15 mouse cellular contexts compared by ENCODE assay signal in the genomic region with DNA sequence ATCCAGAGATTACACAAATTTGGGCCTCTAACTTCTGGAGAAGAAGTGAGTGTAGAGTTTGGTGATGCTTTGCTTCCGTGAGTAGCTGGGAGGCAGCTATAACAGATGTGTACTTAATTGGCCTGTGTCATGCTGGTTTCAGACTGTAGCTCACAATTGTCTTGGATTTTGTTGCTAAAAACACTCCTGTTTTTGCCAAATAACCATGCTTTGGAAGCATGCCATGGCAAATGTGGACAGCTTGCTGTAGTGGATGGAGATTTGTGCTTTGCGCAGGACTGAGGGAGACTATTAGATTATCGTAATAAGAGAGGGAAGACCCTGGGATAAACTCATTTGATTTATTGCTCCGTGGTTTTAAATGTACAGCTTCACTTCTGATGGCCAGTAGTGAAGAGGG. TPM values are rescaled to one million over a fixed set of nuclear protein-coding genes. Genes with fewer than 3 reads are reported as not detected.
DNase-seq lines count a peak whose midpoint lies in the region; ATAC-seq and TF ChIP-seq lines count a peak whose summit lies in the region.
"Had no signal": no experiment of that assay in that cellular context is flagged by ENCODE, and none has a peak within 500 bp of the region (broad histone marks: within the 10 kb centered on the region; RNA-seq: fewer than 3 reads in every experiment).

No protein-coding gene starts in this region.

- no peaks in the 10 kb centered on the region for H3K27me3 ChIP-seq in forebrain, embryonic 13.5 days
- H3K27me3 ChIP-seq in forebrain, embryonic 10.5 days (ENCODE audit: poor library complexity, severe bottlenecking): no peaks in the 10 kb centered on the region
- H3K27me3 ChIP-seq in heart, embryonic 12.5 days (replicated peaks): no peaks in the 10 kb centered on the region
- no peaks in the 10 kb centered on the region for H3K27me3 ChIP-seq in stomach, postnatal 0 days (ENCODE audit: control insufficient read depth, insufficient read depth, low read length)
- H3K27me3 ChIP-seq: embryonic facial prominence, embryonic 13.5 days; midbrain, embryonic 12.5 days had no signal

- WGBS in forebrain, embryonic 13.5 days: 84% methylated on average over 4 of the region's 4 CpGs
- WGBS in forebrain, embryonic 10.5 days: 88% methylated on average over 4 of the region's 4 CpGs
- WGBS in heart, embryonic 12.5 days: 90% methylated on average over 4 of the region's 4 CpGs
- 66% methylated on average over 4 of the region's 4 CpGs for WGBS in stomach, postnatal 0 days

- H3K36me3 ChIP-seq in forebrain, embryonic 13.5 days (ENCODE audit: poor library complexity, severe bottlenecking): no peaks in the 10 kb centered on the region
- no peaks in the 10 kb centered on the region for H3K36me3 ChIP-seq in forebrain, embryonic 10.5 days (replicated peaks)
- no peaks in the 10 kb centered on the region for H3K36me3 ChIP-seq in heart, embryonic 12.5 days
- H3K36me3 ChIP-seq in stomach, postnatal 0 days (ENCODE audit: control insufficient read depth, insufficient read depth, low read length): no peaks in the 10 kb centered on the region
- H3K36me3 ChIP-seq: embryonic facial prominence, embryonic 13.5 days; midbrain, embryonic 12.5 days had no signal

- no peak for TF ChIP-seq EP300 in stomach, postnatal 0 days (optimal IDR thresholded peaks at IDR 0.05)

- H3K27ac ChIP-seq in forebrain, embryonic 13.5 days: no peak overlapping the region
- no peak overlapping the region for H3K27ac ChIP-seq in forebrain, embryonic 10.5 days
- H3K27ac ChIP-seq in heart, embryonic 12.5 days (ENCODE audit: poor library complexity, severe bottlenecking): no peak overlapping the region
- no peak overlapping the region for H3K27ac ChIP-seq in stomach, postnatal 0 days (replicated peaks)
- H3K27ac ChIP-seq: embryonic facial prominence, embryonic 13.5 days; hindbrain, postnatal 0 days; midbrain, embryonic 12.5 days had no signal

- H3K4me1 ChIP-seq in forebrain, embryonic 13.5 days: no peaks in the 10 kb centered on the region
- peaks cover 9% of the 10 kb centered on the region for H3K4me1 ChIP-seq in forebrain, embryonic 10.5 days
- H3K4me1 ChIP-seq in heart, embryonic 12.5 days (replicated peaks): 0 out of 2 replicates have a peak, but pooled peaks cover 5% of the 10 kb centered on the region
- no peaks in the 10 kb centered on the region for H3K4me1 ChIP-seq in stomach, postnatal 0 days (replicated peaks; ENCODE audit: control insufficient read depth, insufficient read depth)
- H3K4me1 ChIP-seq: midbrain, embryonic 12.5 days had no signal

- no peak overlapping the region for H3K4me2 ChIP-seq in forebrain, embryonic 13.5 days
- H3K4me2 ChIP-seq in heart, embryonic 12.5 days: no peak overlapping the region
- H3K4me2 ChIP-seq in stomach, postnatal 0 days (replicated peaks; ENCODE audit: low read depth): no peak overlapping the region
- H3K4me2 ChIP-seq: embryonic facial prominence, embryonic 13.5 days; midbrain, embryonic 12.5 days had no signal

- ATAC-seq in forebrain, embryonic 13.5 days: 0 out of 2 replicates have a peak, but pooled peaks have one; percentile 13
- no peak for ATAC-seq in heart, embryonic 12.5 days (ENCODE audit: insufficient number of reproducible peaks, low FRiP score)
- no peak for ATAC-seq in stomach, postnatal 0 days (ENCODE audit: low FRiP score, low TSS enrichment)
- ATAC-seq: forebrain, embryonic 14.5 days; hindbrain, postnatal 0 days had no signal

- H3K9ac ChIP-seq in forebrain, embryonic 13.5 days: no peak overlapping the region
- H3K9ac ChIP-seq in heart, embryonic 12.5 days: no peak overlapping the region
- no peak overlapping the region for H3K9ac ChIP-seq in stomach, postnatal 0 days (ENCODE audit: low read length)
- H3K9ac ChIP-seq: embryonic facial prominence, embryonic 13.5 days; midbrain, embryonic 12.5 days had no signal

- no peak for DNase-seq in forebrain, embryonic 10.5 days (ENCODE audit: extremely low spot score, low spot score)
- DNase-seq in heart, adult 9 months (ENCODE audit: low spot score in 2 of 2): peak; percentile 54
- DNase-seq in MN1 (ENCODE audit: low spot score): peak; percentile 81
- DNase-seq in gastrocnemius, postnatal 25 days: peak; percentile 20
- DNase-seq in layer of hippocampus, postnatal 14 days (ENCODE audit: low spot score in 2 of 2): no peak
- no peak for DNase-seq in stomach, postnatal 0 days (ENCODE audit: low spot score)
- DNase-seq: kidney, adult 18-20 months; retina, postnatal 1 day had no signal

- H3K9me3 ChIP-seq in forebrain, embryonic 13.5 days (replicated peaks): no peaks in the 10 kb centered on the region
- no peaks in the 10 kb centered on the region for H3K9me3 ChIP-seq in forebrain, embryonic 10.5 days
- no peaks in the 10 kb centered on the region for H3K9me3 ChIP-seq in heart, embryonic 12.5 days (replicated peaks)
- H3K9me3 ChIP-seq in stomach, postnatal 0 days (ENCODE audit: control insufficient read depth, low read length): no peaks in the 10 kb centered on the region
- H3K9me3 ChIP-seq: embryonic facial prominence, embryonic 13.5 days; midbrain, embryonic 12.5 days had no signal

- TF ChIP-seq CTCF in stomach, postnatal 0 days (IDR thresholded peaks at IDR 0.05; ENCODE audit: low read depth): no peak

- H3K4me3 ChIP-seq in forebrain, embryonic 13.5 days: no peak overlapping the region
- H3K4me3 ChIP-seq in forebrain, embryonic 10.5 days: no peak overlapping the region
- H3K4me3 ChIP-seq in heart, embryonic 12.5 days: no peak overlapping the region
- H3K4me3 ChIP-seq in stomach, postnatal 0 days (ENCODE audit: low read depth, low read length): no peak overlapping the region
- H3K4me3 ChIP-seq: embryonic facial prominence, embryonic 13.5 days; midbrain, embryonic 12.5 days; myocyte had no signal

RNA-seq across cellular contexts. Expression of gene Itga8, which starts 16.3 kb away (rescaled TPM):
- 1.7 and 2.0 TPM in 2 replicates for polyA plus RNA-seq in forebrain, embryonic 13.5 days (2015; fragmentation: Nextera tagmentation; extraction: Ambion mirVana)
- 8.2 and 8.6 TPM in 2 replicates for polyA plus RNA-seq in forebrain, embryonic 10.5 days (2016; fragmentation: Nextera tagmentation; extraction: Ambion mirVana)
- polyA plus RNA-seq in heart, embryonic 12.5 days (2016; fragmentation: Nextera tagmentation; extraction: Ambion mirVana): 11.7 and 12.1 TPM in 2 replicates
- 1 to 10 TPM; 2.1 to 2.2 TPM for total RNA-seq in gastrocnemius, postnatal 25 days (2021)
- 10 to 100 TPM; 13.7 to 16.5 TPM for total RNA-seq in layer of hippocampus, postnatal 14 days (2021)
- 7.5 and 7.7 TPM in 2 replicates for polyA plus RNA-seq in stomach, postnatal 0 days (2015; fragmentation: Nextera tagmentation; extraction: Ambion mirVana)

Comparison
In these comparisons a context has a peak if more than half of its experiments do, and no peak if none do; other contexts are left out.
1. DNase-seq: peak in heart, adult 9 months (2 of 2), MN1 (single experiment) and gastrocnemius, postnatal 25 days (single experiment); none in forebrain, embryonic 10.5 days (single experiment), layer of hippocampus, postnatal 14 days (0 of 2) and stomach, postnatal 0 days (single experiment).